Mouse (Mus musculus) frontal cortex, postnatal 25 days (tissue): ENCODE measurements around the gene H2-M10.6.
A peak's percentile ranks its signal among the peaks of the same experiment; 100 is the strongest.
"Not testable (repeated sequence)": the region's sequence is repeated elsewhere in the genome, so short reads cannot be mapped to it uniquely, and the experiment has no call there.

ENCODE experiments used
- DNase-seq, 2 experiments: peaks; one replicate each; pipeline ENCODE4 v3.0.0; 2022; ENCODE audit warnings: low spot score in 2 of 2

H2-M10.6 gene

DNA sequence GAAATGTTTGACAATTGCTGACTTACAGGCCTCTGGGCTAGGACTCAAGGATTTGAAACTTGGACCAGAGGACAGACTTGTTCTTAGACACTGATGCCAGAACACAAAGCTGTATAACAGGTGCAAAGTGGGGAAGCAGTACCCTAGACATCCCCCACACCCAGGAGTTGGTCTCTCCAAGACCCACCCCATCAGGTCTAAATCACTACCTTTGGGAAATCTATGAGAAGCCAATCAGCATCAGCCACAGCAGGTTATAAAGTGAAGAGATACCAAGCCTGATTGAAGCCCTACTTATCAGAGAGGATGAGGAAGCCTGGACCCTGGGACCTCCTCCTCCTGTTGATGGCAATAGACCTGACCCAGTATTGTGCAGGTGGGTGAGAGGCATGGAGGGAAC, at the start of gene H2-M10.6:
H2-M10.6 (plus strand) TSS at position 301 of the 400 bp plus-strand sequence.
- DNase-seq, result no peak

- DNase-seq, result no peak
These were observed 48.2 kb upstream of the H2-M10.6 start for GRCm38 (mm10) chr17:36763816-36764215.

- DNase-seq, result peak in 1 of 2 experiments; percentile 15
These were observed 47.7 kb upstream of the H2-M10.6 start for GRCm38 (mm10) chr17:36764244-36764643.

- DNase-seq, result not testable (repeated sequence)
These were observed 46.6 kb upstream of the H2-M10.6 start for GRCm38 (mm10) chr17:36765403-36765802.

DNA sequence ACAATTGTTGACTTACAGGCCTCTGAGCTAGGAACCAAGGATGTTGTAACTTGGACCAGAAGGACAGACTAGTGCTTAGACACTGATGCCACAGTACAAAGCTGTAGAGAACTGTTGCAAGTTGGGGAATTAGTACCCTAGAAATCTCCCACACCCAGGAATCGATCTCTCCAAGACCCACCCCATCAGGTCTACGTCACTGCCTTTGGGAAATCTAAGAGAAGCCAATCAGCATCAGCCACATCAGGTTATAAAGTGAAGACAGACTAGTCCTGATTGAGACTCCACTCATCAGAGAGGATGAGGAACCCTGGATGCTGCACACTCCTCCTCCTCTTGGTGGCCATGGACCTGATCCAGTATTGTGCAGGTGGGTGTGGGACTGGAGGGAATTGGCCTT, 39.4 kb upstream of the H2-M10.6 start, which contains the start of gene H2-M10.5:
H2-M10.5 (plus strand) TSS at position 301 of the 400 bp plus-strand sequence.
- not testable (repeated sequence) for DNase-seq

- DNase-seq, result no peak
These were observed 30.4 kb upstream of the H2-M10.6 start for GRCm38 (mm10) chr17:36781533-36781932.

DNA sequence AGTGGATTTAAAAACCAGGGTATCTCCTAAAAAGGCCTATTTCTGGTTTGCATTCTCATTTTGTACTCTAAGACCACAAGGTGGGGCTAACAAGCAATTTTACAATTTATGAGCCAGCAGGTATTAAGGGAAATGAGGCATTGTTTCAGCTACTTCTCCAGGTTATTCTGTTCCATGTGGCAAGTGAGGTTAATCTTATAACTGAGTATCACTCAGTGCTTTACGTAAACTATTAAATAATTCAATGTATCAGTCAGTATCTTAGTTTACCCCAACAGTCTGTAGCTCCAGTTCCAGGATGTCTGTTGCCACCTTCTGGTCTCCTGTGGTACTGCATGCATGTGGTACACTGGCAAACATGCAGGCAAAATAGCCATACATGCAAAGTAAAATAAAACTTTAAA, 25.5 kb upstream of the H2-M10.6 start:
- DNase-seq, result peak; percentile 13 to 35

DNA sequence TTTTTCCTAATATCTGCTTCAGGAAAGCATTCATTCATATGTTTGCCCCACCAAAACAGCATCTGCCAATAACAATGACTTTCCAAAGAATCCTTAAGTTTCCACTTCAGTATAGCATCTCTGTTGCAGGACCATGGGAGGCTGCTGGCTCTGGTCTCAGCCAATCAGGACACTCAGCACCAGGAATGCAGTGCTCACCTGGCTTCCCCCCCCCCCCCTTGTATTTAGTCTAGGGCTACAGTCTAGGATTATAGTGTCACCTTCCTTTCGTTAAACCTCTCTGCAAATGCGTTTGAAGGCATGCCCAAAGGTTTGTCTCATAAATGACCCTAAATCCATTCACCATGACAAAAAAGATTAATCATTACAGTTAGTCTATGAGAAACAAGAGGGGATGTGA, 23.6 kb upstream of the H2-M10.6 start:
- no peak for DNase-seq

GRCm38 (mm10) chr17:36788801-36789200, 23.2 kb upstream of the H2-M10.6 start:
- peak; percentile 48 to 72 for DNase-seq

- no peak for DNase-seq
These were observed 12.5 kb upstream of the H2-M10.6 start for GRCm38 (mm10) chr17:36799493-36799892.

GRCm38 (mm10) chr17:36799921-36800462, 12.0 kb upstream of the H2-M10.6 start:
- DNase-seq, result not testable (repeated sequence)

GRCm38 (mm10) chr17:36824005-36824404, 12.0 kb downstream of the H2-M10.6 start:
- peak; percentile 15 to 22 for DNase-seq

- no peak for DNase-seq
These were observed 13.6 kb downstream of the H2-M10.6 start for GRCm38 (mm10) chr17:36825525-36825924.

DNA sequence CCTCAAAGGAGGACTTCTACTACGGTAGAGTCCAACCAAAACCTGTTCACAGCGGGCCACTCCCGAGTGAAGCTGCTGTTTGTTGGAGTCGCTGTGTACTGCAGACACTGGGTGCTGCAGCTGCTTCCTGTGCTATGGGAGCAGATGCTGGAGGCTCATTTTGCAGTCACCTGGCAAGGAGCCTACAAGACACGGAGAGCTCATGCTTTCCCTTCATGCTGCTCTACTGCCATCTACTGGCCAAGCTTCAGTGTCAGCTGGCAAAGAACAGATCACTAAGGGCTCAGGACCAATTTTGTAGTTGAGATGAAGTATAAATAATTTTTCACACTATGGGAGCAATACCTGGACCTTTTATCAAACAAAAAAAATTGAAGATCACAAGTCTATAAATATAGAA, 14.0 kb downstream of the H2-M10.6 start:
- DNase-seq, result peak; percentile 57 to 79

- DNase-seq, result no peak
These were observed 16.5 kb downstream of the H2-M10.6 start for GRCm38 (mm10) chr17:36828488-36828887.

DNA sequence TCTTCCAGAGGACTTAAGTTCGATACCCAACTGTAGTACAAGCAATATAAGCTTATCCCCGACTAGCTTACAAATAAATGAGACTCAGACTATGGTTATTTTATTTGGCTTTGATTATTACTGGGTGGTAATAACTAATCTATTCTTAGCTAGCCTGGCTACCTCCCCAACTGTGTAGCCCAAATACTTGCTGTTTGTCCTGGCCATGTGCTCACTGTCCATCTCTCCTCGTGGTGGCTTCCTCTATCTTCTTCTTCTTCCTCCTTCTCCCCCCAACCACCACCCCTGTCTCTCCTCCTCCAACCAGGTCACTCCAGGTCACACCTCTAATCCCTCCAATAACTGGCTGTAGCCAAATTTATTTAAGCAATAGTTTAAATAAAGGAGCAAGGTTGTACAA, 18.5 kb downstream of the H2-M10.6 start:
- no peak for DNase-seq

DNA sequence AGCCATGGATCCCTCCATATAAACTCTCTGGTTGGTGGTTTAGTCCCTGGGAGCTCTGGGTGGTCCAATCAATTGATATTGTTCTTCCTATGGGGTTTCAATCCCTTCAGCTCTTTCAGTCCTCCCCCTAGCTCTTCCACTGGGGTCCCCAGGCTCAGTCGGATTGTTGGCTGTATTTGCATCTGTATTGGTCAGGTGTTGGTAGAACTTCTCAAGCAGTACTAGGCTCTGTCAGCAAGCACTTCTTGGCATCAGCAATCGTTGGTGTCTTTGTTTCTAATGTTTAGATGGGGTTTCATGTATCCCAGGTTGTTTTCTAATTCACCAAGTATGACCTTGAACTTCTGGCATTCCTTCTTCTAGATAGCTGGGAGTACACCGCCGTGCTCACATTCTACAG, 20.7 kb downstream of the H2-M10.6 start:
- DNase-seq, result no peak

- DNase-seq, result peak; percentile 20 to 34
These were observed 23.8 kb downstream of the H2-M10.6 start for GRCm38 (mm10) chr17:36835591-36836426.

DNA sequence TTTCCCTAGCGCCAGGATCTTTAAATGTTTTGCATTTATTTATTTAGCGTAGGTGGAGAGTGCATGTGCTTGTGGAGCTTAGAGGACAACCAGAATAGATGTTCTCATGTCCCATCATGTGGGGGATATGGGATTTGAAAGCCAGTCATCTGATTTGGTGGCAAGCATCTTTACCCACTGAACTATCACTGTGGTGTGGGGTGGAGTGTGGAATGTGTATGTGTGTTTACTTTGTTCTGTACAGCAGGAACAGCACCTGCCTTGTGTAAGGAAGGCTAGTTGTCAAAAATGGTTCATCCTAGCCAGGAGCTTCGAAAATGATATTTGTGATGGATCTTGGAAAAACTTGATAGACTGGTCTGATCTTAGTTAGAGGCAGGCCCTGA, 24.4 kb downstream of the H2-M10.6 start:
- no peak for DNase-seq

DNA sequence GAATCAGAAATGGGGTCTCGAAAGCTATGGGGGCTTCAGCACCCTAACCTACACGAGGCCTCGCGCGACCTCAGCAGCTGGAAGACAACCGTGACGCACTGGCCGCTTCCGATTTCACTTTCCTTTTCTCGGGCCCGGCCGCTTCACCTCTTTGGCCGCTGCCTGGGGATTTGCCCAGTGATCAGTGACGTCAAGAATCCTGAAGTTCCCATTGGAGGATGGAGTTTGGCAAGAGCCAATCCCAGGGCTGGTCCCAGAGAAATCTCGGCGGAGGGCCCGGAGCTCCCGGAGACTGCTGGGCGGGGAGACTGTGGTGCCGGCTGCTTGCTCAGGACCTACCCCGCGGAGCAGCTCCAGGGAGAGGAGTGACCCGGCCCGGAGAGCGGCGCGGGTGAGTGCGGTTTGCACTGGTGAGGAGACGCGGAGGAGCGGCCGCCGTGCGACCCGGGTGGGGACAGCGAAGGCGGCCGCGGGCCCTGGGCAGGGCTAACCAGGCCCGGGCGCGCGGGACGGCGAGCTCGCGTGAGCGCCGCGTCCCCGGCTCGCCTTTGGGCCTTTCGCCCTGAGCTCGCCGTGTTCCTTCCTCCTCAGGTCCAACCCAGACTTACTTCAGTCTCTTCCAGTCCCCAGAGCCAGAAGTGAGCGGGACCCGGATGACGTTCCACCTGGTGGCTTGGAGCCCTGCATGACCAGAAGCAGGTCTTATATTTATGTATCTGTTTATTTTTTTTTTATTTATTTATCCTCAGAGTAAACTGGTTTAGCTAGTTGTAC, 25.1 kb downstream of the H2-M10.6 start, which contains the start of gene Trim26:
Trim26 (plus strand) TSS at position 261 of the 774 bp plus-strand sequence.
- DNase-seq, result peak; percentile 94 to 97

- DNase-seq, result no peak
These were observed 27.0 kb downstream of the H2-M10.6 start for GRCm38 (mm10) chr17:36839001-36839400.

- DNase-seq, result no peak
These were observed 28.0 kb downstream of the H2-M10.6 start for GRCm38 (mm10) chr17:36839931-36840330.
